Mouse (Mus musculus): ENCODE data around the gene Slc17a1. TPM values are rescaled to one million over a fixed set of nuclear protein-coding genes. Genes with fewer than 3 reads are reported as not detected.

The Slc17a1 gene
- polyA plus RNA-seq, 1 experiment, result not detected

DNA sequence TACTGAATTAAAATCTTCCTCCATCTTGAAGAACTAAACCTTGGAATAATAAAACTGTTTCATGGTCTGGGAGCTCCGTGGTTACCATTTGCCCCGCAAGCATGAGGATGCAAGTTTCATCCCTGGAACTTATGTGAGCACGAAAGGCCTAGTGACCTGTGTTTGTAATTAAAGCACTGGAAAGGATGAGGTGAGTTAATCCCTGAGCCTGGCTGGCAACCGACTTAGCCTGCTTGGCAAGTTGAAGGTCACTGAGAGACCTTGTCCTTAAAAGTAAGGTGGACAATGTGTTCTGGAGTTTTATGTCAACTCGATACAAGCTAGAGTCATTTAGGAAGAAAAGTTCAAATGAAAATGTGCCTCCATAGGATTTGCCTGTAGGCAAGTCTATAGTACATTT lies 32.7 kb upstream of the Slc17a1 start:
- Histone ChIP-seq H3K36me3 (ENCODE audit: control insufficient read depth, insufficient read depth) (no peaks in the 10 kb centered on the region), H3ac (ENCODE audit: control insufficient read depth, insufficient read length) (no peak overlapping the region), H3K4me2 (ENCODE audit: low read depth) (no peak overlapping the region), H3K27me3 (ENCODE audit: control insufficient read depth, insufficient read depth, insufficient read length) (no peaks in the 10 kb centered on the region), H3K79me2 (ENCODE audit: control insufficient read depth, insufficient read depth) (no peaks in the 10 kb centered on the region), H3K4me3 (no peak overlapping the region)
- TF ChIP-seq MYOD1 (IDR thresholded peaks at IDR 0.05; ENCODE audit: control insufficient read depth in 1 of 3, insufficient read length in 2 of 3, low read depth in 2 of 3), result no peak
- TF ChIP-seq MYOG (IDR thresholded peaks at IDR 0.05; ENCODE audit: control insufficient read depth in 1 of 3, insufficient read depth in 1 of 3, insufficient read length in 2 of 3, low read depth in 2 of 3), result no peak
- TF ChIP-seq CEBPB (IDR thresholded peaks at IDR 0.05; ENCODE audit: insufficient read depth, poor library complexity, severe bottlenecking), result no peak
- no peak for TF ChIP-seq TCF3 (IDR thresholded peaks at IDR 0.05; ENCODE audit: insufficient read length, low read depth)
- TF ChIP-seq MAX (IDR thresholded peaks at IDR 0.05; ENCODE audit: low read depth), result no peak
- TF ChIP-seq REST (IDR thresholded peaks at IDR 0.05; ENCODE audit: insufficient read depth, insufficient read length), result no peak
- no peak for TF ChIP-seq POLR2A (IDR thresholded peaks at IDR 0.05; ENCODE audit: insufficient read length, low read depth)
- TF ChIP-seq POLR2AphosphoS2 (IDR thresholded peaks at IDR 0.05; ENCODE audit: insufficient read length, low read depth), result no peak
- TF ChIP-seq E2F4 (IDR thresholded peaks at IDR 0.05; ENCODE audit: insufficient read depth), result no peak
- TF ChIP-seq SRF (IDR thresholded peaks at IDR 0.05; ENCODE audit: control insufficient read depth, insufficient read length, low read depth), result no peak
- TF ChIP-seq TCF12 (IDR thresholded peaks at IDR 0.05; ENCODE audit: insufficient read depth, poor library complexity, severe bottlenecking), result no peak
- no peak for TF ChIP-seq USF1 (IDR thresholded peaks at IDR 0.05; ENCODE audit: low read depth)

DNA sequence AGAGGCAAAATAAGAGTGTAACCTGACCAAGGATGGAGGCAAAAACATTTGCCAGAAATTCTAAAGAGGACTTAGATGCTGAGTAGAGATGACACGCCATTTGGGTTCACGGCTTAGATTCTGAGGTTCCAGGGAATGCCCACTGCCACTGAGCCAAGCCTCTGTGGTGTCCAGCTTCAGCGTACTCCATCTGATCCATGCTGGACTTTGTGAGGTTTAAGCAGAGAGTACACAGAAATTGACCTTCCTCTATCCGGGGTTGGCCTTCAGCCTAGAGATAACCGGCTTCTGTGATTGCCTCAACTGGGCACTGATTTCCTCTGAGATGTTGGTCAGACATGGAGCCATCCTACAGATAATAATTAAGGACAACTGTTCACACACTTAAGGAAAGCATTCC lies 30.9 kb upstream of the Slc17a1 start:
- TF ChIP-seq POLR2A (IDR thresholded peaks at IDR 0.05; ENCODE audit: insufficient read length, low read depth) (no peak), TCF12 (IDR thresholded peaks at IDR 0.05; ENCODE audit: insufficient read depth, poor library complexity, severe bottlenecking) (no peak), REST (IDR thresholded peaks at IDR 0.05; ENCODE audit: insufficient read depth, insufficient read length) (no peak), MYOD1 (IDR thresholded peaks at IDR 0.05; ENCODE audit: control insufficient read depth in 1 of 3, insufficient read length in 2 of 3, low read depth in 2 of 3) (no peak), MYOG (IDR thresholded peaks at IDR 0.05; ENCODE audit: control insufficient read depth in 1 of 3, insufficient read depth in 1 of 3, insufficient read length in 2 of 3, low read depth in 2 of 3) (no peak), POLR2AphosphoS2 (IDR thresholded peaks at IDR 0.05; ENCODE audit: insufficient read length, low read depth) (no peak), MAX (IDR thresholded peaks at IDR 0.05; ENCODE audit: low read depth) (no peak), E2F4 (IDR thresholded peaks at IDR 0.05; ENCODE audit: insufficient read depth) (no peak), TCF3 (IDR thresholded peaks at IDR 0.05; ENCODE audit: insufficient read length, low read depth) (no peak), SRF (IDR thresholded peaks at IDR 0.05; ENCODE audit: control insufficient read depth, insufficient read length, low read depth) (no peak)
- H3ac ChIP-seq (ENCODE audit: control insufficient read depth, insufficient read length), result no peak overlapping the region
- no peak overlapping the region for H3K4me3 ChIP-seq
- no peaks in the 10 kb centered on the region for H3K36me3 ChIP-seq (ENCODE audit: control insufficient read depth, insufficient read depth)
- H3K27me3 ChIP-seq (ENCODE audit: control insufficient read depth, insufficient read depth, insufficient read length), result no peaks in the 10 kb centered on the region
- no peak overlapping the region for H3K4me2 ChIP-seq (ENCODE audit: low read depth)
- H3K79me2 ChIP-seq (ENCODE audit: control insufficient read depth, insufficient read depth), result no peaks in the 10 kb centered on the region

DNA sequence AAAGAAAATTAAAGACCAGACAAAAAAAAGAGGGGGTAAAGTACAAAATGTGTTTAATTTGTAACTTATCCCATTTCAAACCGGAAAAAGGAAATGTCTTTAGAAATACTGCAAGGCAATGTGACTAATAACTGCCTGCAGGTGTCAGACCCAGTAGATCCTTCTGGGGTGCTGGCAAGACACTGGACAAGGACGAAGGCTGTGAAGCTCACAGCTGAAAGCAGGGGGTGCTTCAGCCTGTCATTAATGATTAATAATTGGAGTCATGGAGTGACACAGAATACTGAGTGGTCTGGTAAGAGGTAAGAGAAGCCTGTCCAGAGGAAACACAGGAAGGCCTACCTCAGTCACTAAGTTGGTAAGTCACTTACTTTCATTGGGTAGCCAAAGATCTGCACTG lies 28.2 kb upstream of the Slc17a1 start, which contains the start of gene Slc17a3:
Slc17a3 (plus strand) TSS at position 127 of the 400 bp plus-strand sequence.
- no peak within 1 kb of the TSS for H3ac ChIP-seq (ENCODE audit: control insufficient read depth, insufficient read length)
- no peaks in the 10 kb centered on the region for H3K27me3 ChIP-seq (ENCODE audit: control insufficient read depth, insufficient read depth, insufficient read length)
- H3K4me3 ChIP-seq, result no peak within 1 kb of the TSS
- H3K36me3 ChIP-seq (ENCODE audit: control insufficient read depth, insufficient read depth), result no peaks in the 10 kb centered on the region
- TF ChIP-seq POLR2A (IDR thresholded peaks at IDR 0.05; ENCODE audit: insufficient read length, low read depth) (no peak), POLR2AphosphoS2 (IDR thresholded peaks at IDR 0.05; ENCODE audit: insufficient read length, low read depth) (no peak)
- H3K79me2 ChIP-seq (ENCODE audit: control insufficient read depth, insufficient read depth), result no peaks in the 10 kb centered on the region
- H3K4me2 ChIP-seq (ENCODE audit: low read depth), result no peak within 1 kb of the TSS

DNA sequence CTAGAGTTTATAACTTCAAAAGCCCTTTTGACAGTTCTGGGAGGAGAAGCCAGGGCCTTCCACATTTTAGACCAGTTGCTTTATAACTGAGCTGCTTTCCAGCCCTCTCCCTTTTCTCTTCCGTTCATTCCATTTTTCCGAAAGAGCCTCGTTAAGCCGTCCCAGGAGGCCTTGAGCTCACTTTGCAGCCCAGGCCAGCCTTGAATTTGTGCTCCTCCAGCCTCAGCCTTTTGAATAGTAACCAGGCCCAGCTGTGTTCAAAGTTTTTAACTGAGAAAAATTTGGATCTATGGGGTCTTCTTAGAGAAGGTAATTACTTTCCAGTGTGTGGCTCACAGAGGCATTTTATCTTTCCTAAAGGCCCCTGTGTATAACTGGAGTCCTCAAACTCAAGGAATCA lies 21.7 kb upstream of the Slc17a1 start:
- Histone ChIP-seq H3K36me3 (ENCODE audit: control insufficient read depth, insufficient read depth) (no peaks in the 10 kb centered on the region), H3K27me3 (ENCODE audit: control insufficient read depth, insufficient read depth, insufficient read length) (peaks cover 4% of the 10 kb centered on the region), H3K4me3 (no peak overlapping the region), H3ac (ENCODE audit: control insufficient read depth, insufficient read length) (no peak overlapping the region), H3K79me2 (ENCODE audit: control insufficient read depth, insufficient read depth) (no peaks in the 10 kb centered on the region), H3K4me2 (ENCODE audit: low read depth) (no peak overlapping the region)
- TF ChIP-seq TCF12 (IDR thresholded peaks at IDR 0.05; ENCODE audit: insufficient read depth, poor library complexity, severe bottlenecking), result no peak
- TF ChIP-seq E2F4 (IDR thresholded peaks at IDR 0.05; ENCODE audit: insufficient read depth), result no peak
- TF ChIP-seq MAX (IDR thresholded peaks at IDR 0.05; ENCODE audit: low read depth), result no peak
- no peak for TF ChIP-seq REST (IDR thresholded peaks at IDR 0.05; ENCODE audit: insufficient read depth, insufficient read length)
- no peak for TF ChIP-seq MYOG (IDR thresholded peaks at IDR 0.05; ENCODE audit: control insufficient read depth in 1 of 3, insufficient read depth in 1 of 3, insufficient read length in 2 of 3, low read depth in 2 of 3)
- TF ChIP-seq POLR2AphosphoS2 (IDR thresholded peaks at IDR 0.05; ENCODE audit: insufficient read length, low read depth), result no peak
- TF ChIP-seq TCF3 (IDR thresholded peaks at IDR 0.05; ENCODE audit: insufficient read length, low read depth), result no peak
- no peak for TF ChIP-seq SRF (IDR thresholded peaks at IDR 0.05; ENCODE audit: control insufficient read depth, insufficient read length, low read depth)
- TF ChIP-seq POLR2A (IDR thresholded peaks at IDR 0.05; ENCODE audit: insufficient read length, low read depth), result no peak
- TF ChIP-seq MYOD1 (IDR thresholded peaks at IDR 0.05; ENCODE audit: control insufficient read depth in 1 of 3, insufficient read length in 2 of 3, low read depth in 2 of 3), result no peak
- TF ChIP-seq USF1 (IDR thresholded peaks at IDR 0.05; ENCODE audit: low read depth), result no peak
- no peak for TF ChIP-seq CEBPB (IDR thresholded peaks at IDR 0.05; ENCODE audit: insufficient read depth, poor library complexity, severe bottlenecking)

DNA sequence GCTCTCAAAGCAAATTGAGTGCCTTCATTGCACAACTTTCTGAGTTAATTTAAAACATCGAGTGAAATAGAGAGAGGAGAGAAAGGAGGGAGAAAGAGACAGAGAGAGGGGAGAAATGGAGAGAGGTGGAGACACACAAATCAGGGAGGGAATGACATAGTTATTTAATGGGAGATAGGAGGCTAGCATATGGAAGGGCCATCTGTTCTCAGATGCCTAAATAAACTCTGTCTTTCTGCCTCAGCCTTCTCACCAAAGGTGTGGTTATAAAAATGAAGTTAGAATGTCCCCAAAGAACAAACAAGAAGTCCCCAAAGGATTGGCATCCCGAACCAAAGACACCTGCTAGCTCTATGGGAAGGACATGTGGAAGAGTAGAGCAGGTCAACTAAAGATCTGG lies 18.3 kb upstream of the Slc17a1 start:
- Histone ChIP-seq H3K4me3 (no peak overlapping the region), H3K4me2 (ENCODE audit: low read depth) (no peak overlapping the region), H3K27me3 (ENCODE audit: control insufficient read depth, insufficient read depth, insufficient read length) (peaks cover 4% of the 10 kb centered on the region), H3ac (ENCODE audit: control insufficient read depth, insufficient read length) (no peak overlapping the region), H3K79me2 (ENCODE audit: control insufficient read depth, insufficient read depth) (no peaks in the 10 kb centered on the region), H3K36me3 (ENCODE audit: control insufficient read depth, insufficient read depth) (no peaks in the 10 kb centered on the region)
- TF ChIP-seq MYOG (IDR thresholded peaks at IDR 0.05; ENCODE audit: control insufficient read depth in 1 of 3, insufficient read depth in 1 of 3, insufficient read length in 2 of 3, low read depth in 2 of 3) (no peak), TCF3 (IDR thresholded peaks at IDR 0.05; ENCODE audit: insufficient read length, low read depth) (no peak), SRF (IDR thresholded peaks at IDR 0.05; ENCODE audit: control insufficient read depth, insufficient read length, low read depth) (no peak), E2F4 (IDR thresholded peaks at IDR 0.05; ENCODE audit: insufficient read depth) (no peak), MAX (IDR thresholded peaks at IDR 0.05; ENCODE audit: low read depth) (no peak), CEBPB (IDR thresholded peaks at IDR 0.05; ENCODE audit: insufficient read depth, poor library complexity, severe bottlenecking) (no peak), POLR2A (IDR thresholded peaks at IDR 0.05; ENCODE audit: insufficient read length, low read depth) (no peak), USF1 (IDR thresholded peaks at IDR 0.05; ENCODE audit: low read depth) (no peak)
